Mouse (Mus musculus) MEL (cell line): ENCODE measurements around the gene Exoc6b. TPM values are rescaled to one million over a fixed set of nuclear protein-coding genes. Genes with fewer than 3 reads are reported as not detected.
A peak's percentile ranks its signal among the peaks of the same experiment; 100 is the strongest.

ENCODE experiments used
- DNase-seq: peaks from one replicate; pipeline ENCODE4 v3.0.0; 2011; ENCODE audit warnings: low read depth, low spot score
- H3K27ac ChIP-seq: 2 replicates; pipeline ENCODE4 v1.5.1; 2012; ENCODE audit warnings: low read depth, mild to moderate bottlenecking, control low read depth, low read length, moderate library complexity; ENCODE audit not compliant: control insufficient read depth
- H3K27me3 ChIP-seq, 2 experiments: fragments of 150-350 bp in 1 of 2; sonication (generic) in 1 of 2; 2 replicates each; pipeline ENCODE4 v1.6.1; 2012; ENCODE audit warnings: low read length in 2 of 2, mild to moderate bottlenecking in 2 of 2, improper control_type of control experiment in 1 of 2, moderate library complexity in 1 of 2; ENCODE audit not compliant: insufficient read depth in 2 of 2, control insufficient read depth in 1 of 2
- H3K36me3 ChIP-seq, 2 experiments: 2 replicates each; pipeline ENCODE4 v1.6.1; 2012 to 2014; ENCODE audit warnings: low read length in 2 of 2, improper control_type of control experiment in 1 of 2, inconsistent platforms in 1 of 2, mild to moderate bottlenecking in 1 of 2; ENCODE audit not compliant: insufficient read depth in 2 of 2, control insufficient read depth in 1 of 2
- H3K4me1 ChIP-seq, 2 experiments: fragments of 150-350 bp in 1 of 2; sonication (generic) in 1 of 2; 2 replicates each; pipeline ENCODE4 v1.6.1; 2012; ENCODE audit warnings: low read length in 2 of 2, improper control_type of control experiment in 1 of 2, mild to moderate bottlenecking in 1 of 2; ENCODE audit not compliant: insufficient read depth in 2 of 2, control insufficient read depth in 1 of 2
- H3K4me3 ChIP-seq, 2 experiments: fragments of 150-350 bp in 1 of 2; sonication (generic) in 1 of 2; 2 replicates each; pipeline ENCODE4 v1.5.1; 2012; ENCODE audit warnings: low read depth in 2 of 2, low read length in 2 of 2, mild to moderate bottlenecking in 2 of 2, moderate library complexity in 2 of 2, control low read depth in 1 of 2, improper control_type of control experiment in 1 of 2; ENCODE audit not compliant: control insufficient read depth in 1 of 2, insufficient read depth in 1 of 2
- H3K79me2 ChIP-seq: 2 replicates; pipeline ENCODE4 v1.6.1; 2012; ENCODE audit warnings: mild to moderate bottlenecking, low read length, moderate library complexity; ENCODE audit not compliant: control insufficient read depth, poor library complexity, insufficient read depth
- H3K9ac ChIP-seq: 2 replicates; pipeline ENCODE4 v1.6.1; 2012; ENCODE audit warnings: low read depth, mild to moderate bottlenecking, control low read depth, low read length, moderate library complexity; ENCODE audit not compliant: control insufficient read depth, poor library complexity, severe bottlenecking
- H3K9me3 ChIP-seq: fragments of 150-350 bp; sonication (generic); replicated peaks from 2 replicates; pipeline ENCODE4 v1.6.1; 2012; ENCODE audit warnings: mild to moderate bottlenecking, low read length, improper control_type of control experiment, moderate library complexity; ENCODE audit not compliant: insufficient read depth
- EP300 ChIP-seq, 2 experiments: IDR thresholded peaks; 2 replicates each; pipeline ENCODE4 v1.6.1; 2011; ENCODE audit warnings: improper control_type of control experiment in 2 of 2, low read length in 2 of 2, low read depth in 1 of 2, mild to moderate bottlenecking in 1 of 2
- GATA1 ChIP-seq: IDR thresholded peaks from 2 replicates; pipeline ENCODE4 v1.6.1; 2011; ENCODE audit warnings: low read depth, low read length, improper control_type of control experiment
- HCFC1 ChIP-seq: IDR thresholded peaks from 2 replicates; pipeline ENCODE4 v1.6.1; 2012; ENCODE audit warnings: low read depth, mild to moderate bottlenecking, inconsistent platforms, low read length, improper control_type of control experiment, moderate library complexity
- JUND ChIP-seq: IDR thresholded peaks from 2 replicates; pipeline ENCODE4 v1.6.1; 2011; ENCODE audit warnings: low read depth, mild to moderate bottlenecking, improper control_type of control experiment, low read length
- MAFK ChIP-seq: IDR thresholded peaks from 2 replicates; pipeline ENCODE4 v1.6.1; 2011; ENCODE audit warnings: low read depth, mild to moderate bottlenecking, low read length, improper control_type of control experiment, borderline replicate concordance
- MAX ChIP-seq: IDR thresholded peaks from 2 replicates; pipeline ENCODE4 v1.6.1; 2011; ENCODE audit warnings: low read length, improper control_type of control experiment
- MEF2A ChIP-seq: IDR thresholded peaks from 2 replicates; pipeline ENCODE4 v1.6.1; 2014; ENCODE audit warnings: low read depth, mild to moderate bottlenecking, inconsistent platforms, low read length, improper control_type of control experiment; ENCODE audit not compliant: poor library complexity, insufficient replicate concordance, severe bottlenecking; ENCODE audit errors: extremely low read depth
- MYB ChIP-seq: IDR thresholded peaks from 2 replicates; pipeline ENCODE4 v1.6.1; 2011; ENCODE audit warnings: mild to moderate bottlenecking, low read depth, low read length, improper control_type of control experiment
- MYC ChIP-seq: IDR thresholded peaks from 2 replicates; pipeline ENCODE4 v1.6.1; 2011; ENCODE audit warnings: low read depth, mild to moderate bottlenecking, low read length, improper control_type of control experiment, moderate library complexity
- NELFE ChIP-seq: IDR thresholded peaks from 2 replicates; pipeline ENCODE4 v1.6.1; 2011; ENCODE audit warnings: low read depth, low read length, improper control_type of control experiment
- NRF1 ChIP-seq: IDR thresholded peaks from 2 replicates; pipeline ENCODE4 v1.6.1; 2014; ENCODE audit warnings: low read depth, mild to moderate bottlenecking, inconsistent platforms, low read length, improper control_type of control experiment, moderate library complexity; ENCODE audit not compliant: poor library complexity, insufficient read depth, severe bottlenecking
- POLR2AphosphoS5 ChIP-seq: IDR thresholded peaks from 2 replicates; pipeline ENCODE4 v1.6.1; 2012; ENCODE audit warnings: low read depth, borderline replicate concordance, mild to moderate bottlenecking, inconsistent platforms, low read length, moderate library complexity, mixed read lengths
- RCOR1 ChIP-seq: IDR thresholded peaks from 2 replicates; pipeline ENCODE4 v1.6.1; 2012; ENCODE audit warnings: low read depth, mild to moderate bottlenecking, inconsistent platforms, low read length, improper control_type of control experiment
- SIN3A ChIP-seq: IDR thresholded peaks from 2 replicates; pipeline ENCODE4 v1.6.1; 2012; ENCODE audit warnings: low read length, improper control_type of control experiment, inconsistent platforms
- SMC3 ChIP-seq: IDR thresholded peaks from 2 replicates; pipeline ENCODE4 v1.6.1; 2011; ENCODE audit warnings: low read depth, low read length, improper control_type of control experiment
- TCF12 ChIP-seq: IDR thresholded peaks from 2 replicates; pipeline ENCODE4 v1.6.1; 2014; ENCODE audit warnings: low read depth, mild to moderate bottlenecking, inconsistent platforms, low read length, improper control_type of control experiment, moderate library complexity
- USF1 ChIP-seq: IDR thresholded peaks from 2 replicates; pipeline ENCODE4 v1.6.1; 2014; ENCODE audit warnings: low read depth, mild to moderate bottlenecking, inconsistent platforms, low read length, improper control_type of control experiment, moderate library complexity
- USF2 ChIP-seq, 2 experiments: IDR thresholded peaks; 2 replicates each; pipeline ENCODE4 v1.6.1; 2011 to 2012; ENCODE audit warnings: improper control_type of control experiment in 2 of 2, low read length in 2 of 2, borderline replicate concordance in 1 of 2, inconsistent platforms in 1 of 2, low read depth in 1 of 2, mild to moderate bottlenecking in 1 of 2; ENCODE audit not compliant: insufficient read depth in 1 of 2
- ZC3H11A ChIP-seq: IDR thresholded peaks from 2 replicates; pipeline ENCODE4 v1.6.1; 2012; ENCODE audit warnings: low read depth, mild to moderate bottlenecking, inconsistent platforms, low read length, improper control_type of control experiment
- ZKSCAN1 ChIP-seq: IDR thresholded peaks from 2 replicates; pipeline ENCODE4 v1.6.1; 2012; ENCODE audit warnings: low read depth, mild to moderate bottlenecking, inconsistent platforms, low read length, improper control_type of control experiment, moderate library complexity
- ZNF384 ChIP-seq: IDR thresholded peaks from 2 replicates; pipeline ENCODE4 v1.6.1; 2012; ENCODE audit warnings: low read depth, mild to moderate bottlenecking, inconsistent platforms, low read length, improper control_type of control experiment
- polyA plus RNA-seq, 2 experiments: library from polyadenylated mRNA; stranded (reverse) in 1 of 2; unstranded in 1 of 2; fragments of >175 nt in 1 of 2; fragments of >200 nt in 1 of 2; gene quantifications; 2 replicates each; pipeline versions ENCODE4 v1.2.1 to v1.2.4; 2012; ENCODE audit warnings: low replicate concordance in 2 of 2, low read depth in 1 of 2; ENCODE audit not compliant: insufficient read length in 2 of 2, insufficient read depth in 1 of 2, missing spikeins in 1 of 2
- total RNA-seq: library from RNA; depleted of rRNA; stranded (reverse); fragments of 300-350 nt; gene quantifications from 2 replicates; pipeline ENCODE4 v1.2.3, GENCODE M21; 2012

Gene Exoc6b
- total and polyA plus RNA-seq, 3 experiments = 3.4 to 6.5 TPM; not detected in 1

GRCm38 (mm10) chr6:84755266-84755665, 314.0 kb downstream of the Exoc6b start:
- DNase-seq = no peak
- H3K9ac ChIP-seq = no peak overlapping the region
- no peak overlapping the region for H3K27ac ChIP-seq
- H3K27me3 ChIP-seq = no peaks in the 10 kb centered on the region
- peaks cover 0 to 20% of the 10 kb centered on the region in 2 experiments; a peak in 2 of 4 replicates for H3K36me3 ChIP-seq
- H3K79me2 ChIP-seq = no peaks in the 10 kb centered on the region
- TF ChIP-seq USF1 (no peak), POLR2AphosphoS5 (no peak), SMC3 (no peak), NRF1 (no peak), MYB (no peak), SIN3A (no peak), HCFC1 (no peak), ZKSCAN1 (no peak), GATA1 (no peak), ZNF384 (no peak), MAFK (no peak), USF2 (IDR thresholded peaks at IDR 0.05; ENCODE audit: borderline replicate concordance in 1 of 2, insufficient read depth in 1 of 2, low read depth in 1 of 2, low read length in 2 of 2) (no peak), NELFE (no peak), MEF2A (no peak), ZC3H11A (no peak), RCOR1 (no peak), JUND (no peak), MAX (no peak)
- peaks cover 6 to 15% of the 10 kb centered on the region in 2 experiments for H3K4me1 ChIP-seq
- H3K4me3 ChIP-seq = no peak overlapping the region
- H3K9me3 ChIP-seq = no peaks in the 10 kb centered on the region

- Histone ChIP-seq H3K79me2 (no peaks in the 10 kb centered on the region), H3K4me3 (no peak overlapping the region), H3K27ac (no peak overlapping the region), H3K9ac (no peak overlapping the region), H3K4me1 (peaks cover 6 to 15% of the 10 kb centered on the region in 2 experiments), H3K27me3 (no peaks in the 10 kb centered on the region), H3K9me3 (no peaks in the 10 kb centered on the region), H3K36me3 (peaks cover 0 to 20% of the 10 kb centered on the region in 2 experiments; a peak in 2 of 4 replicates)
- peak; percentile 64 for DNase-seq
- TF ChIP-seq MYC (no peak), EP300 (IDR thresholded peaks at IDR 0.05; ENCODE audit: low read depth in 1 of 2, low read length in 2 of 2) (peak in 1 of 2 experiments; percentile 63; a peak in 1 of 4 replicates), GATA1 (peak; percentile 47; the same call in 1 of the 2 replicates), TCF12 (no peak)
Measured at GRCm38 (mm10) chr6:84752806-84753420, 316.4 kb downstream of the Exoc6b start.
